Mouse (Mus musculus) CD4-positive, CD25-positive, alpha-beta regulatory T cell, adult 2 months (primary cell): ENCODE data around the gene Magoh.

Experiments
- DNase-seq: peaks from one replicate; pipeline ENCODE4 v3.0.0-alpha.2; 2012; ENCODE audit warnings: low read depth, low spot score

The Magoh gene

DNA sequence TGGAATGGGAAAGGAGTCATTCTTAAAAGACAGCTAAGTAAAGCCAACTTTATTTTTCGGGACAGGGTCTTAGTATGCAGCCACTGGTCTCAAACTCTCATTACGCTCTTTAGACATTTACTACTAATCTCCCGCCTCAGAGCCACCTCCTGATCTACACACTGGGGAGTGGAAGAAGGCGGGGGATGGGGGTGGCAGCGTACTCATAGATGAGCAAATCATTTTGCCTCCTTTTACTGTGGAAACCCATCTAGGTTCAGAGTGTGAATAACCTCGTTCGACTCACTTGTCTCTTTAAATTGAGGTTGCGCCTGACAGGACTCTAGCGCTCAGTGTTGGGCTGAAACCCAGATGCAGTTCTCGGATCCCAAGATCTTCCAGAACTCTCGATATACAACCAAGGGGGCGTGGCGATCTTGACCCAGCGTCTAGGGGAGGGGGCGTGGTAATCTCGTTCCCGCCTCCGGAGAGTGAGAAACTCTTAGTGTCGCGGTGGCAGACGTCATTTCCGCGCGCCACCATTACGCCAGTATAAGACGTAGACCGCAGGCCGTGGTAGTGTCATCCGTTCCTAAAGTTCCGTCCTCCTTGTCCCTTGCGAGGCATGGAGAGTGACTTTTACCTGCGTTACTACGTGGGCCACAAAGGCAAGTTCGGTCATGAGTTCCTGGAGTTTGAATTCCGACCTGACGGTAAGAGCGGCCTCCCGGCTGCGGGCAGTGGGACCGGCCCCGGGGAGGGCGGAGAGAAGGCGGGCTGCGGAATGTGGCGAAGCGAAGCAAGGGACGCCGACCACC lies at the start of gene Magoh:
Magoh (plus strand) TSS at position 502 of the 797 bp plus-strand sequence.
- DNase-seq = peak; percentile 98

DNA sequence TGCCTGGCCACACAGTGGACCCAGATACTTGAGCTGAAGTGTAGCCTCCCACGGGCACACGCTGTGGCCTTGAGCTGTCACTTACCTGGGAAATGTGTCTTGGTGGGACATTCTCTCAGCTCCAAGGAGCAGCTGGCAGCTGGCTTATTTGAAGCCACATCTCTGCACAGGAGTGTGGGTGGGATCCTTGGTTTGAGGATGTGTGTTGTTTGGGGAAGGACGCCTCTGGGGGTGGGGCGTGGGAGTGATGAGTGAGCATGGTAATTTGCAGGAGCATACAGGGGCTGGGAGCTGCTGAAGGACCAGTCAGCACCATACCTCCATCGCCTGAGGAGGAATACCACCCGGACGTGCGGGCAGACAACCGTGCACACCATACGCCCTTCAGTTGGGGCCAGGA lies 49.4 kb upstream of the Magoh start:
- DNase-seq = no peak

DNA sequence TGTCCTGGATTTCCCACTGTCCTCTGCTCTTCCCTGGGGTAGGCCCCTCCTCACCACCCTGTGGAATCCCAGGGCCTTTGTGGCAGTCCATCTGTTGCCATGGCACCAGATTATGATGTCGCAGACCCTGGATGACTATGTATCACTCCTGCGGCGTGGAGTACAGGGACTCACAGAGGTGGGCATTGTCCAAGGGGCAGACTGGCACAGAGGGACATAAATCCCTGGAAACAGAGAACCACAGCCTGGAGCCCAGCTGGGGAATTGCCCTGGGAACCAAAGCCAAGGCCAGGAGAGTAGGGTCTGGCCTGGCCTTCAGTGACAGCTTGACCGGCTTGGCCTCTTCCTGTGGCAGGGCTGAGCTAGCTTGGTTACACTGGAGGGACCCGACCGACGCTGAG lies 48.7 kb upstream of the Magoh start:
- no peak for DNase-seq

DNA sequence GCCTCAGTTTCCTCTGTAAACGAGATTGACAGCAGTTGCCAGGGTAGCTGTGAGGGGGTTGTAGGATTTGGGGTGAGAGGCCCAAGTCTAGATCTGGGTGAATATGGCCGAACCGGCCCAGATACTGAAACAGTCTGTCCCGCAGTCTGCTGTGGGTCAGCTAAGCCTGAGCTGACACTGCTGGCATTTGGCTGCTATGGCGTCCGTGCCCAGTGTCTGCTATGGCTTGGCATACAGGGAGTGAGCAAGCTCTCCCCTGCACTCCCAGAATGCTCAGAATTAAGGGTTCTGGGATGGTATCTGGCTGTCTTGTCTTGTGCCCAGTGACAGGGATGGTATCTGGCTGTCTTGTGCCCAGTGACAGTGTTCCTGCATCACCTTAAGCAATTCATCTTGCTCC lies 47.9 kb upstream of the Magoh start:
- no peak for DNase-seq

DNA sequence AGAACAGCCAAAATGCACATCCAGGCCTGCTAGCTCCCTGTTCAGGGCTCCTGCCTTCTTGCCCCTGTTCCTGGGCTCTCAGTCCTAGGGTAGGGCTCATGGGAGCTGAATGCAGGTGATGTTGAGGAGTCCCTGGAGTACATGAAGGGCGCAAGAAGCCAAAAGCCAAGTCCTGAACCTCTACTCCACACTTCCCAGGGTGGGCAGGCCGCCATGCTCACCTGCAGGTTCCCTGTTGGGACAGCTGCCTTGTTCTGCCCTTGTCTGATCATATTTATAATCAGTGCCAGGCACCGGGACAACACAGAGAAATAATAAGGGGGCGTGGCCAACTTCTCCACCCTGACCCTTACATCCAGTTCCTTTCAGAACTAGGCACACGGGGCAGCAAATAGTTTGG lies 46.0 kb upstream of the Magoh start:
- DNase-seq = no peak

DNA sequence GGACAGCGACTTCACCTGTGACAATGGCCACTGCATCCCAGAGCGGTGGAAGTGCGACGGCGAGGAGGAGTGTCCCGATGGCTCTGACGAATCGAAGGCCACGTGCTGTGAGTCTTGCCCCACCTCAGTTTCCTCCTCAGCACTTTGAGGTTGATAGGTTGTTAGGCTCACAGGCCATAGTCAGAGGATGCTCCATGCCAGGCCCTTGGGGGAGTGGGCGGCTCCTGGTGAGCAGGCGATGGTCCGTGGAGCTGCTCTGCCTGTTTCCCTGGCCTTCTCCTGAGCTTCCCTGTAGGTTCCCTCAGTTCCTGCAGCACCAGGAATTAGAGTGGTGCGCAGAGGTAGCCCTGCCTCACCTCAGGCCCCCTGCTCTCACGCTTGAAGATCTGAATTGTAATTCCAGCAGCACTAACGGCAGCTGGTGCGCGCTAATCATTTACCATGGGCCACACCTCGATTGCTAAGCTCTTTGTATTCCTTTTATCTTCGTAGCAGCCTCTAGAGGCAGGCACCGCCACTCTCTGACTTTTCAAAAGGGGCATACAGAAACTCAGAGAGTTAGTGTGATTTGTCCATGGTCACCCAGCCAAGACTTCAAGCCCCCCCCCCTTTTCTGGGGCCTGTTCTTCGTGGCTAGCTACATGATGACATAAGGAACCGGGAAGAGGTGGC lies 44.8 kb upstream of the Magoh start:
- DNase-seq = no peak

DNA sequence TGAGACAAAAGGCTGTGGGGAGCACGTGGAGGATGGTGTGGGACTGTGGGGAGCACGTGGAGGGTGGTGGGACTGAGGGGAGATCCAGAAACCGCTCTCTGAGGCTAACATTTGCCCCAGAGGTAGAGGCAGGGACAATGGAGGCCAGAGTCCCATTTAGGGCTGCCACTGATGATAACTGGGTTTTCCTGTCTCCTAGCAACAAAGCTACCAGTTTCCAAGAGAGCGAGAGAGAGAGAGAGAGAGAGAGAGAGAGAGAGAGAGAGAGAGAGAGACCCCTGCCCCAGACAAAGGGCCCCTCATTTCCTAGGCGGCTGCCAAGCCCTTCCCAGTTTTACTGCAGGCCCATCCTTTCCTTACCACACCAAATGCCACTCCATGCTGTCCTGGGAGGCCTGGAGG lies 44.0 kb upstream of the Magoh start:
- DNase-seq = no peak

DNA sequence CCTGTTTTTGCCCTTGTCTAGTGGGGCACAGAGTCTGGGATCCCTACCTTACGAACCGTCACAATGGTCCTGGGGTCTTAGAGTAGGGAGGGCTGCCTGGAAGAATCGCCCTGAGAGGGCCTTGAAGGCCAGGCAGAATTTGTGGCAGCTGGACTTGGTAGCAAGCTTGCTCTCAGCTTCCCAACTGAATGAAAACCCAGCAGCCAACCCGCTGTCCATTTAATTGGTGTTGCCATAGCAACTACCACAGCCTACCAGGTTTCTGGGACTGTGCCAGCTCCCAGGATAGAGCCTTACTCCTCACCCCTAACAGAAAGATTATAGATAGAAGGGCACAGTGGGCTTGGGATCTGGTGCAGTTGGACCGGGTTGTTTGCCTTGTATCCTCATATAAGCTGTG lies 42.8 kb upstream of the Magoh start:
- no peak for DNase-seq

DNA sequence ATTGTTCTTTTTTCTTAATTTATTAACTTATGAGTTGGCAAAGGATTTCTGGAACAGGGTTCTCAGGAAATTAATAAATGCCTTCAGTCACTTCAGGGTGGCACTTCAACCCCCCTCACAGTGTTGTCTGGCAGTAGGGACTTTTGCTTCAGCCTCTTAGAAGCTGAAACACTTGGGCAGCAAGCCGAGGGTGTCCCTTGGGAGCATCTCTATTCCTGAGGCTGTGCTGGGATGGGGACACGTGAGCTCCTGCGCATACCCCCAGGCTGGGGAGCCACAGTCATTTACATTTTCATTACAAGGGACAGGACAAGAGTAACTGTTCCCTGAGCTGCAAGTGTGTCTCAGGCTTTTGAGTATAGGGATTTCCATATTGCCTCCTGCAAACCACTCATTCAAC lies 41.6 kb upstream of the Magoh start:
- no peak for DNase-seq

DNA sequence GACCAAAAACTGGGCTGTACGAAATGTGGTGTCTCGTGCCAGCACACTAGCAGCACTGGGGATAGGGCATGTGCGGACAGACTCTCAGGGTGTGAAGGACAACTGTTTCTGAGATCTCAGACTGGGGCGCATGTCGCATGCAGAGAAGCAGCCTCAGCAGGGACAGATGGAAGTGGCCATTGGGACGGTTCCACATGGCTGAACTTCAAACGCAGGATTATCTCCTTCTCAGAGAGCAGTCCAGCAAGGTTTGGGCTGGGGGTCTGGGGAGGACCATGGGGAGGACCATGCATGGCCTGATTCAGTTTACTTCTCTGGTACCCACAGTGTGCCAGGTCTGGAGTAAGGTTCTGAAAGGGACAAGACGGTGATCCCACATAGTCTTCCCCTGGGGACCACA lies 35.9 kb upstream of the Magoh start:
- DNase-seq = no peak

DNA sequence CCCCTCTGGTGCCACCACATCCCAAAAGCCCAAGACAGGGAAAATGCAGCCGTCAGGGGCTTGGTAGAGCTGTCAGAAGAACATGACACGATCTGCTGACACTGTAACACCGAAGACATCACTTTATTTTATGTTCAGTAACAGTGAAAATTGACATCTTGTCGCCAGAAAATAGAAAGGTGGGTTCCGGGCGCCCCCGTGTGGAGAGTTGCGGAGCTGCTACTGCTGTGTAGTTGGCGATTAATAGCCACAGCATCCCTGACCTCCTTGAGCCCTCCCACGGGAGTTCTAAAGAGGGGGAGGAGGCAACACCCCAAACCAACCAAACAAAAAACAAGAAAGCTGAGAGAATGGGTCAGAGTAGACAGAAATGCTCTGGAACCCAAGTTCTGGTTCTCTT lies 34.6 kb upstream of the Magoh start:
- DNase-seq = peak; percentile 75

DNA sequence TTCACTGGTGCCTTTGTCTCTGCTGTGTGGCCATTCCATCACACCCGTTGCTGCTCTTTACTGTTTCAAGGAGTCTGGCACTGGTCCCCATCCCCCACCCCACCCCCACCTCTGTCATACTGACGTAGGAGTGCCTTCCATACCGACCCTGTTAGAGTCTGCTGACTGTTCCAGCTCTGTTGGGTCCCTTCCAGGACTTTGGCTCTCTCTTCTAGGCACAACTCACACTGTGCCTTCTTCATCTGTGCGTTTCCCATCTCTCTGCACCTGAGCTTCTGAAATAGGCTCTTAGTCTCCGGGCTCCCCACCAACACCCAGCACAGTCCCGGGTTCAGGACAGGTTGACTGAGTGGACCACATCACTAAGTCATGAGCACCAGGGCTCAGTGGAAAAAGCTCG lies 32.8 kb upstream of the Magoh start:
- DNase-seq = no peak

DNA sequence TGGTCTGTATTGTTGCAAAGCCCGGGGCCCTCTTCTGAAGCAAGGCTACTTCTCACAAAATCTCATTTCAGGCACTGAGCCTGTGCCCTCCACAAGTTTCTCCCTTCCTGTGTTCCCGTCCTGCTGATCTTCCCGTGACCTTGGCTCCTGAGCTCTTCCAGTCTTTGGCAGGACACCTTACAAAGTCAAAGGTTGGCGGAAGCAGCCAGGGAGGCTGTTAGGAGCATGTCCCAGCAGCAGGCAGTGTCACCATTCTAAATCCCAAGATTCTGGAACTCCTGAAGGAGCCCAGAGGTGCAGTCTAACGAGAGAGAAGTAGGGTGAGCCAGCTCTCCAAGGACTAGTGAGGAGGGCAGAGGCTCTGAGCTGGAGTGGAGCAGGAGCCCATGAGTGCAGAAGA lies 31.0 kb upstream of the Magoh start:
- no peak for DNase-seq

DNA sequence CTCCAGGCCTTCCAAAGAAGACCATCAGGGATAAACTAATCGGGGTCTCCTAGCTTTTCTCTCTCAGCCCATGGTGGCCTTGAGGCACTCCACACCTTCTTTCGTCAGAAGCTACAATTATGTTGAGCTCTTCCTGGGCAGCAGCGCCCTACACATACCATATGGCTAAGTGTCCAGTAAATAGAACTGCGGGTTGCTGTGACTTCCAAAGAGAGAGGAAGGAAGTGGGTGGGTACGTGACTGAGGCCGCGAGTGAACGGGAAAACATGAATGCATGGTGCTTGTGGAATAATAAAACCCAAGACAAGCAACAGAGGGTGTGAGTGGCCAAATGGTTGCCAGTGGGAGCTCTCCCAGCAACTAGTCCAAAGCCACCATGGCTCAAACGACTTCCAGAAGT lies 29.9 kb upstream of the Magoh start:
- DNase-seq = no peak

DNA sequence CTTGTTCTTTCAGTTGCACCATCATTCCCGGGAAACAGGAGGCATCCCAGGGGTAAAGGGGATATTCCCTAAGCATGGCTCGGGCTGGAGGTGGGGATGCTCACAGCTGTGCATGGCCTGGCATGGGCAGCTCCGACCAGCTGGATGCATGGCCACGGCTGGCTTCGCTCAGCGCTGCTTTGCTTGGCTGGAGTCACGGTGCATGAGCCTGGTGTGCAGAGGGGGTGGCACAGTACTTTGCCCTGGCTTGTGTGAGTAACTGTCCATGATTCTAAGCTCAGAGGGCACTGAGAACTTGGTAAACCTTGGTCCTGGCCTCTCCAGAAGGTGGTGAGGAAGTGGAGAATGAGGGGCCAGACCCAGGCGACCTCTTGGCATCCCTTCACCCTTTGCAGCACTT lies 29.5 kb upstream of the Magoh start:
- no peak for DNase-seq

DNA sequence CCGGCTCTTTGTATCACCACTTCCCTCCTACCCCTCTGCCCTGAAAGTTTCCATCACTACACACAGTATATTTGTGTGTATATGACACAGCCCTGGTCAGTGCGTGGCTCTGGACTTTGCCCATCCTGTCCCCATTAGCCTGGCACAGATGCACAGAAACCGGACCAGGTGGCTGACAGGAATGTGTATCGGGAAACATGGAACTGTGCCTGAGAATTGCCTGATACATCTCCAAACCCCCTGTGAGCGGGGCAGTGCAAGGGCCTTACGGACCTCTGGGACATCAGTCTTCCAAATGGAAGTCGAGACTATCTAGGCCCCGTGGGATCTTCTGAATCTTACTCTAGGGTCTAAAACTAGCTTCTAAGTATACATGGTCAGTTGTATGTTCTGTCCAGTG lies 26.2 kb upstream of the Magoh start:
- DNase-seq = no peak

DNA sequence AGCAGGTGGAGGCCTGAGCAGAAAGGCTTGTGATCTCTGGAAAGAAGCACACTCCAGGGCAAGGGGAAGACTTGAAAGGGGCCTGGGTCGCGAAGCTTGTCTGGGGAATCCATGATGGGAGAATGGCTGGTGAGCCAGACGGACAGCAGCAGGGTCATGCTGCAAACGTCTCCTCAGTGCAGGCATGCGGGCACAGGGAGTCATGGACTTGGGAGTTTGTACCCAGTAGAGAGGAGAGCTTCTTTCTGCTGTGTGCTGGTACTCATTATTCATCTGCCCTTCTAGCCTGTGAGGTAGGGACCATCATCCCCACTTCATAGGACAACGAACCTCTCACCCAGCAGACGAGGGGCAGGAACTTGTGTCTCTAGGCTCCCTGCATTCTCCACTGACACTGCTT lies 25.7 kb upstream of the Magoh start:
- DNase-seq = no peak

DNA sequence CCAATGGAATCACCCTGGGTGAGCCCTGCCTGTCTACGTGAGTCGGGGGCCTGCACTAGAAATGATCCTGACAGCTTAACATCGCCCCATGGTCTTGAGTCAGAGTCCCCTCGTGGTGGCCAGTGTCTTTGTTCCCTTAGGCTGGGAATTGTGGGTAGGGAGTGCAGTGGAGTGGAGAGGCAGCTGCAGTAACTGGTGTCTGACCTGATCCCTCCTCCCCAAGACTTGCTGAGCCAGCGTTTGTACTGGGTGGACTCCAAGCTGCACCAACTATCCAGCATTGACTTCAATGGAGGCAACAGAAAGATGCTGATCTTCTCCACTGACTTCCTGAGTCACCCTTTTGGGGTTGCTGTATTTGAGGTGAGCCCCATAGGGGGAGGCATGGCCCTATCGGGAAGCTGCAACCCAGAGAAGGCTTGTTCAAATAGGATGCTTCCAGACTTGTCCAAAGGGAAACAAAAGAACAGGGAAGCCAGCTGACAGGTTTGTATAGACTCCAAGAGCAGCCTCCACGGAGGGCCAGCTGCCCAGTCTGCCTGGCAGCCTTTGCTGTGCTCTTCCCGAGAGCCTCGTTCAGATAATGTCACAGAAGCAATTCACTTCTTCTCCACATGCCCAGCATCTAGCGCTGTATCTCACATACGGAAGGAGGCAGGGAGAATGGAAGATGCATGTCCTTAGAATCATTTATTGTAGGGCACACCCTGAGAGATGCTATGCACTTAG lies 22.4 kb upstream of the Magoh start:
- no peak for DNase-seq

DNA sequence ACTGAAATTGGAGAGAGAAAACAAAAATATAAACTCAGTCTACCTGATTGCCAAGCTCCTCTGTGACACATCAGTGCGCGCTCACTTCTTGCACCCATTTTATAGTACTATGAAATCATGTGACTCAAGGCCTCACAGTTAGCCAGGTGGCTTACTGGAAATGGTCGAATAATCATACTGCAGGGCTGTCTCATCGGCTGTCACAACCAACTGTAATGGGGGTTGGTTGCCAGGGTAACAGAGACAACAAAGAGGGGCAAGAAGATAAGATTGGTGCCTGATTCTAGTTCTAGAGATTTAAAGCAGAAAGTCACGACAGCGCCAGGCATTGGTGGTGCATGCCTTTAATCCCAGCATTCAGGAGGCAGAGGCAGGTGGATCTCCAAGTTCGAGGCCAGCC lies 20.6 kb upstream of the Magoh start:
- no peak for DNase-seq

DNA sequence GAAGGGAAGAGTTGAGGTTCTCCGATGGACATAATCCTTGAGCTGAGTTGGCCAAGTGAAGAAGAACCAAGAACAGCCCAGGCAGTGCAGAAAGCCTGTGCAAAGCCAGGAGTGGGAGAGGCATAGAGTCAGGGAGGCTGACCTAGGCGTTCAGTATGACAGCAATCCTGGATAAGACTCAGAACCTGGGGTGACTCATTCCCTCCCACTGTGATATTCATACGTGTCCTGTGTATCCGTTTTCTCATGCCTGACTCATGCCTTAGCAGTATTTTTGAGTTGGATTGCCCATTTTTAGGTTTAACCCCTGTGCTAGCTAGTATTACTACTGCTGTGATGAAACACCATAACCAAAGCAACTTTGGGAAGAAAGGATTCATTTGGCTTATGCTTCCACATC lies 14.7 kb upstream of the Magoh start:
- DNase-seq = no peak

DNA sequence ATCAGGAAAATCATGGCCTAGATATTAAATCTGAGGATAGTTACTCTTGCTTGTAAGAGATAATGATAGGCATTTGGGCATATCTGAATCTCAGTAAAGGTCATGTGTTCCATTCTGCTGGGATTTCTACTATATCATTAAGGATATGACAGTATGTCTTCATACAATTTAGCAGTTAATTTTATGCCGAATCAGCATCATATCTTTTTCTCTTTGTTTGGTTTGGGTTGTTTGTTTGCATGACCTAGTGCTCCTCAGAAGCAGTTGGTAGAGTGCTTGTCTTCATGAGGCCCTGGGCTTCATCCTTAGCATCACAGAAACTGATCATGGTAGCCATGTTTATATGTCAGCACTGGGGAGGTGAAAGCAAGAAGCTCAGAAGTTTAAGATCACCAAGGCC lies 2.1 kb downstream of the Magoh start:
- DNase-seq = no peak

DNA sequence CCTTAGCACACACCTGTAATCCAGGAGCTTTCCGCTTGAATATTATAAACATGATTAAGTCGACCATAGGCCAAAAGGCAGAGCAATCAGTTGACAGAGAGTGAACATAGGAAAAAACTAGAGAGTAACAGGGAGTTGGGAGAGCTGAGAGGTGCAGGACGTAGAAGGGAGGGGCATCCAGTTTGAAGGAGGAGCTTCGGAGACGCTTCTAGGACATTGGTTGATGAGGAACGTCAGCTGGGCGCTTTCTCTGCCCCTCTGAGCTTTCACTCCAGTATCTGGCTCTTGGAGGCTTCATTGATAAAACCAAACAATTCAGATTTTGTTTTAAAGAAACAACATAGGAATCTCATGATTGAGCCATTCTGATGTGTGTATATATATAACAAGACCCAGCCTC lies 6.8 kb downstream of the Magoh start:
- no peak for DNase-seq

DNA sequence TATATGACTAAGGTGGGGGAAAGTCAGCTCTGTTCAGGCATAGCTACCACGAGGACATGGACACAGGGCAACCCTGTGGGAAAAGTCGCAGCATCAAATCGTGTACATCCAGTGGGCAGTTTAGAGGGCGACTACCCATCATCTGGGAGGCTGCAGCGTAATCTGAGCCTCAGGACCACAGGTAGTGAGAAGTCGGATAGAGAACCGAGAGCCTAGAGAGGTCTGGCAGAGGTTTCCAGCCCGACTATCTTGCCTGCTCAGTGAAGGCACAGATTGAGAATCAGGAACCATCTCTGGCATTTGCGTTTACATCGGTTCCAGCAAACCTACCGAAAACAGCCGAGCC lies 9.8 kb downstream of the Magoh start:
- DNase-seq = no peak
